Mouse (Mus musculus): ENCODE data around the gene Dcaf12. TPM values are rescaled to one million over a fixed set of nuclear protein-coding genes. Genes with fewer than 3 reads are reported as not detected.

Gene Dcaf12
- total RNA-seq, 2 experiments from 2014 or later, result 25.9 to 28.2 TPM

GRCm38 (mm10) chr4:41257752-41258151, 56.9 kb downstream of the Dcaf12 start:
- 0 out of 2 replicates have a peak, but pooled peaks have one; percentile 22 for ATAC-seq (replicated peaks; ENCODE audit: low FRiP score, low TSS enrichment, poor library complexity, severe bottlenecking)

GRCm38 (mm10) chr4:41255564-41256210, 59.0 kb downstream of the Dcaf12 start:
- ATAC-seq (replicated peaks; ENCODE audit: low FRiP score, low TSS enrichment, poor library complexity, severe bottlenecking), result no peak

- no peak for ATAC-seq (replicated peaks; ENCODE audit: low FRiP score, low TSS enrichment, poor library complexity, severe bottlenecking)
These were observed 60.9 kb downstream of the Dcaf12 start for GRCm38 (mm10) chr4:41253756-41254155.

- ATAC-seq (replicated peaks; ENCODE audit: low FRiP score, low TSS enrichment, poor library complexity, severe bottlenecking), result no peak
These were observed 69.3 kb downstream of the Dcaf12 start for GRCm38 (mm10) chr4:41245408-41245807.

Other genes starting within 250 kb of the Dcaf12 start
- 1.1 TPM in 1 of 2 replicates, not detected in the other for gene Aqp3, start 216.7 kb downstream of the Dcaf12 start, total RNA-seq (2014; fragmentation: Nextera tagmentation)
- gene Aqp3, start 216.7 kb downstream of the Dcaf12 start, total RNA-seq (2017), result 1.2 TPM in 1 of 2 replicates, not detected in the other
- 44.6 and 49.1 TPM in 2 replicates for gene Nol6, start 190.4 kb downstream of the Dcaf12 start, total RNA-seq (2014; fragmentation: Nextera tagmentation)
- gene Nol6, start 190.4 kb downstream of the Dcaf12 start, total RNA-seq (2017), result 24.8 and 26.9 TPM in 2 replicates
- gene Ube2r2, start 179.1 kb downstream of the Dcaf12 start, total RNA-seq (2014; fragmentation: Nextera tagmentation), result 86.7 and 101 TPM in 2 replicates
- 36.5 and 46.2 TPM in 2 replicates for gene Ube2r2, start 179.1 kb downstream of the Dcaf12 start, total RNA-seq (2017)
- gene Ubap2, start 39.7 kb downstream of the Dcaf12 start, total RNA-seq (2014; fragmentation: Nextera tagmentation), result 92.9 and 107 TPM in 2 replicates
- gene Ubap2, start 39.7 kb downstream of the Dcaf12 start, total RNA-seq (2017), result 31.5 and 35.4 TPM in 2 replicates
- 15.4 and 16.9 TPM in 2 replicates for gene Ubap1, start 34.1 kb upstream of the Dcaf12 start, total RNA-seq (2014; fragmentation: Nextera tagmentation)
- 21.4 and 54.4 TPM in 2 replicates for gene Ubap1, start 34.1 kb upstream of the Dcaf12 start, total RNA-seq (2017)
- 29.6 and 35.0 TPM in 2 replicates for gene Kif24, start 150.0 kb upstream of the Dcaf12 start, total RNA-seq (2014; fragmentation: Nextera tagmentation)
- 10.8 and 14.9 TPM in 2 replicates for gene Kif24, start 150.0 kb upstream of the Dcaf12 start, total RNA-seq (2017)
- gene Nudt2, start 150.3 kb upstream of the Dcaf12 start, total RNA-seq (2014; fragmentation: Nextera tagmentation), result 18.1 and 27.4 TPM in 2 replicates
- 18.2 and 40.3 TPM in 2 replicates for gene Nudt2, start 150.3 kb upstream of the Dcaf12 start, total RNA-seq (2017)
- 0.15 TPM in 1 of 2 replicates, not detected in the other for gene AI464131, start 188.2 kb upstream of the Dcaf12 start, total RNA-seq (2014; fragmentation: Nextera tagmentation)
- not detected in 2 replicates for gene AI464131, start 188.2 kb upstream of the Dcaf12 start, total RNA-seq (2017)
- gene 1110017D15Rik, start 202.4 kb upstream of the Dcaf12 start, total RNA-seq (2014; fragmentation: Nextera tagmentation), result not detected in 2 replicates
- not detected in 2 replicates for gene 1110017D15Rik, start 202.4 kb upstream of the Dcaf12 start, total RNA-seq (2017)

Data from megakaryocyte-erythroid progenitor cell, adult 5-6 weeks (primary cell).